Mouse (Mus musculus) liver, embryonic 15.5 days (tissue): ENCODE results near the gene Mthfsl. TPM values are rescaled to one million over a fixed set of nuclear protein-coding genes. Genes with fewer than 3 reads are reported as not detected.
"Not testable (repeated sequence)": the region's sequence is repeated elsewhere in the genome, so short reads cannot be mapped to it uniquely, and the experiment has no call there.

Source experiments
- ATAC-seq: fragments of 200-750 bp; cut with Nextera tagmentation; 2 replicates; pipeline ENCODE4 v1.8.0; 2017; ENCODE audit warnings: moderate number of reproducible peaks, mild to moderate bottlenecking, moderate library complexity; ENCODE audit not compliant: insufficient read depth
- H3K27ac ChIP-seq: fragments of 300-500 bp; sonication (generic); replicated peaks from 2 replicates; pipeline ENCODE4 v1.5.1; 2015; ENCODE audit warnings: mild to moderate bottlenecking, inconsistent platforms
- H3K27me3 ChIP-seq: fragments of 300-500 bp; sonication (generic); 2 replicates; pipeline ENCODE4 v1.6.1; 2015; ENCODE audit warnings: mild to moderate bottlenecking, inconsistent platforms
- H3K36me3 ChIP-seq: fragments of 300-500 bp; sonication (generic); replicated peaks from 2 replicates; pipeline ENCODE4 v1.6.1; 2015; ENCODE audit warnings: moderate library complexity, mild to moderate bottlenecking, inconsistent platforms
- H3K4me1 ChIP-seq: fragments of 300-500 bp; sonication (generic); replicated peaks from 2 replicates; pipeline ENCODE4 v1.6.1; 2015; ENCODE audit warnings: inconsistent platforms
- H3K4me2 ChIP-seq: fragments of 300-500 bp; sonication (generic); 2 replicates; pipeline ENCODE4 v1.6.1; 2015; ENCODE audit warnings: moderate library complexity, mild to moderate bottlenecking, inconsistent platforms
- H3K4me3 ChIP-seq: fragments of 300-500 bp; sonication (generic); replicated peaks from 2 replicates; pipeline ENCODE4 v1.5.1; 2015; ENCODE audit warnings: mild to moderate bottlenecking, inconsistent platforms
- H3K9ac ChIP-seq: fragments of 300-500 bp; sonication (generic); 2 replicates; pipeline ENCODE4 v1.6.1; 2015; ENCODE audit warnings: moderate library complexity, mild to moderate bottlenecking, inconsistent platforms
- H3K9me3 ChIP-seq: fragments of 300-500 bp; sonication (generic); replicated peaks from 2 replicates; pipeline ENCODE4 v1.6.1; 2016; ENCODE audit warnings: inconsistent platforms
- WGBS: fragments of 180-500 bp; shearing (Covaris S2); methylation state at CpG from one replicate; pipeline ENCODE4 v1.1.7; 2015; ENCODE audit warnings: mixed read lengths; ENCODE audit not compliant: insufficient replicate concordance; 5-methylcytosine and 5-hydroxymethylcytosine counted together
- polyA plus RNA-seq: library from polyadenylated mRNA; unstranded; fragments of >200 nt; fragmentation: Nextera tagmentation; extraction: Ambion mirVana; gene quantifications from 2 replicates; pipeline ENCODE4 v1.2.1, GENCODE M21; 2015

Gene Mthfsl
- polyA plus RNA-seq, 1 experiment from 2014 or later, result 25.7 TPM

GRCm38 (mm10) chr9:88686719-88687118 is 33.4 kb downstream of the Mthfsl start:
- WGBS, result 73% methylated on average over 1 of the region's 1 CpGs
- not testable (repeated sequence) for H3K9ac ChIP-seq, H3K9me3 ChIP-seq, ATAC-seq, H3K27me3 ChIP-seq, H3K4me2 ChIP-seq, H3K27ac ChIP-seq, H3K36me3 ChIP-seq, H3K4me1 ChIP-seq, H3K4me3 ChIP-seq

GRCm38 (mm10) chr9:88658341-88658740 is 61.8 kb downstream of the Mthfsl start:
- not testable (repeated sequence) for H3K4me2 ChIP-seq, H3K36me3 ChIP-seq, H3K4me1 ChIP-seq, ATAC-seq, H3K9ac ChIP-seq, H3K9me3 ChIP-seq, H3K27me3 ChIP-seq, H3K27ac ChIP-seq, H3K4me3 ChIP-seq

DNA sequence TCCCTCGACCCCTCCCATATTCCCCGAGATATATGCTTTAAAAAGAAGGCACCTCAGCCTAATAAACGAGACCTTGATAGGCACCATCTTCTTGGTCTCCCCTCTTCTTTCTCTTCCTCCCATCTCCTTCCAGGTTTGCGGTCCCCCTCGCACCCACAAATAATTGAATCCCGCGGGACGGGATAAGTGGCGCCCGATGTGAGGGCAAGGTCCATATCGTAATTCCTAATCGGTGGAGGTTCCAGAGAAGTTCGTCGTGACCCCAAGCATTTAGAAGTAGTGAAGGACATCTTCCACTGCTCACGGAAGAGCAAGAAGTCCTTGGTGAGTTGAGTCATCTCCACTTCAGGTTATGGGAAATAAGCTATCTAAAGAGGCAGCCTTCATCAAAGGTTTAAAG is 69.4 kb downstream of the Mthfsl start:
- not testable (repeated sequence) for H3K4me1 ChIP-seq, H3K27ac ChIP-seq, H3K27me3 ChIP-seq, H3K4me2 ChIP-seq, H3K9ac ChIP-seq, H3K4me3 ChIP-seq, H3K36me3 ChIP-seq, H3K9me3 ChIP-seq, ATAC-seq
- 81% methylated on average over 13 of the region's 15 CpGs for WGBS

Other genes with a start within 250 kb of the Mthfsl start
- 28.9 and 33.1 TPM in 2 replicates for gene Syncrip, start 237.7 kb downstream of the Mthfsl start, polyA plus RNA-seq
- gene Zfp949, start 172.3 kb downstream of the Mthfsl start, polyA plus RNA-seq, result 6.4 and 7.9 TPM in 2 replicates
- gene Trim43a, start 139.4 kb downstream of the Mthfsl start, polyA plus RNA-seq, result not detected in 2 replicates
- gene Bcl2a1d, start 11.6 kb upstream of the Mthfsl start, polyA plus RNA-seq, result 0.26 TPM in 1 of 2 replicates, not detected in the other
- gene Trim43c, start 118.9 kb upstream of the Mthfsl start, polyA plus RNA-seq, result 0.05 TPM in 1 of 2 replicates, not detected in the other
- gene Bcl2a1a, start 236.6 kb upstream of the Mthfsl start, polyA plus RNA-seq, result 0.35 and 0.83 TPM in 2 replicates